Mouse (Mus musculus): ENCODE measurements around the gene Uts2r.
A peak's percentile ranks its signal among the peaks of the same experiment; 100 is the strongest.

Gene Uts2r

DNA sequence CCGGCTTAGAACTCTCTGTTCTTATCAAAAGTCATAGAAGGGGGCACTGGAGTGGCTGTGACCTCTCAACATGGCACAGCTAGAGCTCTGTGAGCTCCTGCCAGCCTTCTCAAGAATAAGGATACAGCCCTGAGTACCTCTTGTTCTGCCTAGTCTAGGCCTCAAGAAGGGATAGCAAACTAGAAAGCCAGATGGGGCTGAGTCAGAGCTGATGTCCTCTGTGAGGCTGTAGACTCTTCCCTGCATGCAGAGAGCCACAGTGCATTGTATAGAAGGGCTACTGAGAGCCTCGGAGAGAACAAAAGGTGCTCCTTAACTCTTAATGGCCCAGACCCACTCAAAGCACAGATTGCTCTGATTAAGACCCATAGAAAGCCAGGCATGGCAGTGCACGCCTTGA is 14.2 kb downstream of the Uts2r start:
- peaks cover 11% of the 10 kb centered on the region for H3K4me1 ChIP-seq (replicated peaks; ENCODE audit: low read depth, low read length)
- TF ChIP-seq NANOG (IDR thresholded peaks at IDR 0.05; ENCODE audit: borderline replicate concordance, low read length) (no peak), CTCF (conservative IDR thresholded peaks at IDR 0.05; ENCODE audit: low read length) (no peak), POU5F1 (IDR thresholded peaks at IDR 0.05; ENCODE audit: borderline replicate concordance, low read length) (no peak)

DNA sequence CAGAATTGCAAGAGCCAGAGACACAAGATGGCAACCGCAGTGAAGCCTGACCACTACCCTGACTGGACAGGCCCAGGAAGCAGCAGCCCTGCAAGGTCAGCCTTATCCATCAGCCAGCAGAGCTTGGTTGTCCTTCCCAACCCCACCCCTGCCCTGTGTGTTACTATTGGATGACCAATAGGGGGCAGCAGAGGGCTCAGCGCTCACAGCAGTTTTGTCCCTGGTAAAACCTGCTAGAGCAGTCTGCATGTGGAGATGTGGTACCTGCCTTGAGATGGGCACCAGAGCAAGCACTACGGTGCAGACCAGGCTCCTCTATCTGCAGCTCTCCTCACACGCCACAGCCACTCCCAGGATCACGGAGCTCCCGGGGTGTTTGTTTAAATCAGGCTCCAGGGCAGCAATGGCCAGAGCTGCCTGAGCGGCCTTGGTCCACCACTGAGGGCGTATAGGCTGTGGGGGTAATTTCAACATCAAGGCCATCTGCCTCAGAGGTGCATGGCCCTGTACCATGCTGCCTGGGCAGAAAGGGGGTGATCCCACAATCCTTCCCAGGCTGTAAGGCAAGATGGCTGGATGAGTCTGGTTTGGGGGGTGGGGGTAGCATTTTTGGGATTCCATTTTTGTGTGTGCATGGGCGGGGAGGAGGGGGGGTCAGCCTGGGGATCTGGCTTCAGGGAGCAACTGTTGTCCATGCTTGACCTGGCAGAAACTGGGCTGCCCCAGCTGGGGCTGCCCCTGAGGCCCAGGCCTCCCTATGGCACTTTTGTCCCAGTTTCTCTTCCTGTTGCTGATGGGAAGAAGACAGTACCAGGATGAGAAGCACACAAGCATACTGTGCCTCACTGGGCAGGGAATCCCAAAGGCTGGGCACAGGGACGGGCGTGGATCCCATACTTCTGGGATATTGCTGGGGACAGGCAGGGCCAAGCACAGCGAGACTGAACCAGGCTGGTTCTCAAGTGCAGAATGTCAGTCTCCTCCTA is 16.5 kb downstream of the Uts2r start:
- peak; percentile 96 for TF ChIP-seq CTCF (conservative IDR thresholded peaks at IDR 0.05; ENCODE audit: low read length)
- no peak for TF ChIP-seq POU5F1 (IDR thresholded peaks at IDR 0.05; ENCODE audit: borderline replicate concordance, low read length)
- no peak for TF ChIP-seq NANOG (IDR thresholded peaks at IDR 0.05; ENCODE audit: borderline replicate concordance, low read length)
- 0 out of 2 replicates have a peak overlapping the region, but pooled peaks have one; percentile 23 for H3K4me3 ChIP-seq (replicated peaks; ENCODE audit: low read length)
- H3K4me1 ChIP-seq (replicated peaks; ENCODE audit: low read depth, low read length): peaks cover 11% of the 10 kb centered on the region
- no peaks in the 10 kb centered on the region for H3K9me3 ChIP-seq (ENCODE audit: low read length)
- peaks cover 5% of the 10 kb centered on the region; the same call in 1 of the 2 replicates for H3K36me3 ChIP-seq (ENCODE audit: insufficient read depth, low read length)
- H3K27me3 ChIP-seq (ENCODE audit: insufficient read depth, low read length): no peaks in the 10 kb centered on the region; the same call in 1 of the 2 replicates

More for the DNA sequence above, 14.2 kb downstream of the Uts2r start:
- H3K27me3 ChIP-seq (ENCODE audit: insufficient read depth, low read length): no peaks in the 10 kb centered on the region; the same call in 1 of the 2 replicates
- no peak overlapping the region for H3K4me3 ChIP-seq (replicated peaks; ENCODE audit: low read length)
- H3K9me3 ChIP-seq (ENCODE audit: low read length): no peaks in the 10 kb centered on the region
- H3K36me3 ChIP-seq (ENCODE audit: insufficient read depth, low read length): no peaks in the 10 kb centered on the region

GRCm38 (mm10) chr11:121189681-121190080 is 29.6 kb downstream of the Uts2r start:
- H3K9me3 ChIP-seq (ENCODE audit: low read length): no peaks in the 10 kb centered on the region
- no peaks in the 10 kb centered on the region for H3K4me1 ChIP-seq (replicated peaks; ENCODE audit: low read depth, low read length)
- H3K27me3 ChIP-seq (ENCODE audit: insufficient read depth, low read length): no peaks in the 10 kb centered on the region
- H3K4me3 ChIP-seq (replicated peaks; ENCODE audit: low read length): no peak overlapping the region
- no peak for TF ChIP-seq CTCF (conservative IDR thresholded peaks at IDR 0.05; ENCODE audit: low read length)
- TF ChIP-seq NANOG (IDR thresholded peaks at IDR 0.05; ENCODE audit: borderline replicate concordance, low read length): no peak
- TF ChIP-seq POU5F1 (IDR thresholded peaks at IDR 0.05; ENCODE audit: borderline replicate concordance, low read length): no peak
- H3K36me3 ChIP-seq (ENCODE audit: insufficient read depth, low read length): no peaks in the 10 kb centered on the region

DNA sequence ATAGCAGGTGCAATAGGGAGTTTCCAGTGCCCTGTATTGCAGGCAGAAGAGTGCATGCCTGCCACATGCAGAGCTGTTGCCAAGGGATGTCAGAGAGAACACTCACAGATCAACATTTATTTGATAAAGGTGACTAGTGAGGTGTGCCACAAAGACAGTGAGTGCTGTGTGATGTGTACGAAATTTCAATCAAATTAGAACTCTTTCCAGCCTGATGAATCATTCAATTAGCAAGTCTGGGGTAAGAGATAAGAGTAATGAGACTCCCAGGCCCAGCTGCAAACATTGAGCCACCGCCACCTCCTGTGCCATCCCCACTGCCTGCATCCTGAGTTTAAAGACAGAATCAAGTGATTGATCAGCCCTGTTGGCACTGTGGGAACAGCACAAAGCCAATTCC is 32.7 kb downstream of the Uts2r start:
- Histone ChIP-seq H3K36me3 (ENCODE audit: insufficient read depth, low read length) (no peaks in the 10 kb centered on the region), H3K4me1 (replicated peaks; ENCODE audit: low read depth, low read length) (no peaks in the 10 kb centered on the region), H3K9me3 (ENCODE audit: low read length) (no peaks in the 10 kb centered on the region), H3K27me3 (ENCODE audit: insufficient read depth, low read length) (no peaks in the 10 kb centered on the region), H3K4me3 (replicated peaks; ENCODE audit: low read length) (no peak overlapping the region)
- TF ChIP-seq NANOG (IDR thresholded peaks at IDR 0.05; ENCODE audit: borderline replicate concordance, low read length): no peak
- TF ChIP-seq CTCF (conservative IDR thresholded peaks at IDR 0.05; ENCODE audit: low read length): no peak
- TF ChIP-seq POU5F1 (IDR thresholded peaks at IDR 0.05; ENCODE audit: borderline replicate concordance, low read length): no peak

DNA sequence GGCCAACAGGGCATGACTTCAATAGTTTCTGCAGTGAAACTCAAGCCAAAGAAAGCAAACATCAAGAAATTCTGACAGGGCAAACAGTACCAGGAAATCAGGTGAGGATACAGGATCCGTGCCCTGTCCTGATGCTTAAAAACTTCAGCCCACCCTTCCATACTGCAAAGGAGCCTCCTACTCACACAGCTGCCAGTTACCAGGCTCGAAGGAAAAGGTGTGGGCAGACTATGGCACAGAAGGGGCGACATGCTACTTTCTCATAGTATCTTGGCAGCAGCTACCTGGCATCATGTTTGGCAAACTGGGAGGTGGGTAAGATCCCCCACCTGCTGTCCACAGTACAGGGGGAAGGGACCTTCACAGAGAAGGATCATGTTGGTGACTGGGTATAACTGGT is 33.3 kb downstream of the Uts2r start:
- no peaks in the 10 kb centered on the region for H3K4me1 ChIP-seq (replicated peaks; ENCODE audit: low read depth, low read length)
- H3K4me3 ChIP-seq (replicated peaks; ENCODE audit: low read length): no peak overlapping the region
- no peaks in the 10 kb centered on the region for H3K9me3 ChIP-seq (ENCODE audit: low read length)
- TF ChIP-seq NANOG (IDR thresholded peaks at IDR 0.05; ENCODE audit: borderline replicate concordance, low read length): no peak
- no peak for TF ChIP-seq CTCF (conservative IDR thresholded peaks at IDR 0.05; ENCODE audit: low read length)
- no peak for TF ChIP-seq POU5F1 (IDR thresholded peaks at IDR 0.05; ENCODE audit: borderline replicate concordance, low read length)
- no peaks in the 10 kb centered on the region for H3K36me3 ChIP-seq (ENCODE audit: insufficient read depth, low read length)
- H3K27me3 ChIP-seq (ENCODE audit: insufficient read depth, low read length): no peaks in the 10 kb centered on the region

GRCm38 (mm10) chr11:121198622-121199021 is 38.6 kb downstream of the Uts2r start:
- Histone ChIP-seq H3K9me3 (ENCODE audit: low read length) (no peaks in the 10 kb centered on the region), H3K27me3 (ENCODE audit: insufficient read depth, low read length) (no peaks in the 10 kb centered on the region), H3K36me3 (ENCODE audit: insufficient read depth, low read length) (no peaks in the 10 kb centered on the region), H3K4me1 (replicated peaks; ENCODE audit: low read depth, low read length) (peaks cover 6% of the 10 kb centered on the region), H3K4me3 (replicated peaks; ENCODE audit: low read length) (no peak overlapping the region)
- TF ChIP-seq POU5F1 (IDR thresholded peaks at IDR 0.05; ENCODE audit: borderline replicate concordance, low read length) (no peak), NANOG (IDR thresholded peaks at IDR 0.05; ENCODE audit: borderline replicate concordance, low read length) (no peak), CTCF (conservative IDR thresholded peaks at IDR 0.05; ENCODE audit: low read length) (no peak)

GRCm38 (mm10) chr11:121199851-121200250 is 39.8 kb downstream of the Uts2r start:
- H3K36me3 ChIP-seq (ENCODE audit: insufficient read depth, low read length): no peaks in the 10 kb centered on the region
- H3K9me3 ChIP-seq (ENCODE audit: low read length): no peaks in the 10 kb centered on the region
- no peak for TF ChIP-seq NANOG (IDR thresholded peaks at IDR 0.05; ENCODE audit: borderline replicate concordance, low read length)
- TF ChIP-seq POU5F1 (IDR thresholded peaks at IDR 0.05; ENCODE audit: borderline replicate concordance, low read length): no peak
- TF ChIP-seq CTCF (conservative IDR thresholded peaks at IDR 0.05; ENCODE audit: low read length): no peak
- no peaks in the 10 kb centered on the region for H3K27me3 ChIP-seq (ENCODE audit: insufficient read depth, low read length)
- no peak overlapping the region for H3K4me3 ChIP-seq (replicated peaks; ENCODE audit: low read length)
- peaks cover 11% of the 10 kb centered on the region for H3K4me1 ChIP-seq (replicated peaks; ENCODE audit: low read depth, low read length)

DNA sequence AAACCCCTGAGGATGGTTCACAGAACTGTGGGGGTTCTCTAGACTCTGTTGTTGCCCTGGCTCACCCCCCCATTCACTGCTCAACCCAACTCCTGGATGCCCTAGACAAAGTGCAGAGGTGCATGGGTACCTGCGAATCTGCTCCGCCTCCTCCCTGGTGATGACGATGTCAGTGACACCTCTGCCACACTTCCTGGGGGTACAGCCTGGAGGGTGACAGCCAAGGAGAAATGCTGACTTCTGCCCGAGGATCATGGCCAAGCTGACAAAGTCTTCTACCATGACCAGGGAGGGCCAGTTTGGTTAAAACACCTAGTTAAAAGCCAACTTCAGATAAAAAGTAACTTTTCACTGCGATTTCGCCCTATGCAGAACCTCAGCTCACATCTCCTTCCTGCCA is 40.7 kb downstream of the Uts2r start:
- H3K4me3 ChIP-seq (replicated peaks; ENCODE audit: low read length): no peak overlapping the region
- TF ChIP-seq NANOG (IDR thresholded peaks at IDR 0.05; ENCODE audit: borderline replicate concordance, low read length) (no peak), POU5F1 (IDR thresholded peaks at IDR 0.05; ENCODE audit: borderline replicate concordance, low read length) (no peak), CTCF (conservative IDR thresholded peaks at IDR 0.05; ENCODE audit: low read length) (no peak)
- H3K4me1 ChIP-seq (replicated peaks; ENCODE audit: low read depth, low read length): peaks cover 17% of the 10 kb centered on the region
- no peaks in the 10 kb centered on the region for H3K9me3 ChIP-seq (ENCODE audit: low read length)
- H3K36me3 ChIP-seq (ENCODE audit: insufficient read depth, low read length): no peaks in the 10 kb centered on the region
- no peaks in the 10 kb centered on the region for H3K27me3 ChIP-seq (ENCODE audit: insufficient read depth, low read length)

Data from E14TG2a.4 (cell line).